Mouse (Mus musculus) cerebellum, adult 2 months (tissue): ENCODE data around the gene Fam160a2. TPM values are rescaled to one million over a fixed set of nuclear protein-coding genes. Genes with fewer than 3 reads are reported as not detected.

Experiments
- DNase-seq, 2 experiments: peaks; one replicate each; pipeline ENCODE4 v3.0.0; 2021
- H3K27ac ChIP-seq: fragments of 200-500 bp; 2 replicates; pipeline ENCODE4 v1.5.1; 2012; ENCODE audit warnings: low read length, control low read depth, inconsistent platforms; ENCODE audit not compliant: insufficient read depth
- H3K27me3 ChIP-seq: fragments of 200-500 bp; 2 replicates; pipeline ENCODE4 v1.6.1; 2012; ENCODE audit warnings: inconsistent platforms, mild to moderate bottlenecking, low read length, moderate library complexity; ENCODE audit not compliant: control insufficient read depth, insufficient read depth
- H3K4me1 ChIP-seq: fragments of 200-500 bp; 2 replicates; pipeline ENCODE4 v1.6.1; 2011; ENCODE audit warnings: low read length; ENCODE audit not compliant: control insufficient read depth, insufficient read depth
- H3K4me3 ChIP-seq: fragments of 200-500 bp; replicated peaks from 2 replicates; pipeline ENCODE3; 2011; ENCODE audit warnings: mild to moderate bottlenecking, low read depth, low read length, control low read depth; ENCODE audit not compliant: insufficient read depth
- CTCF ChIP-seq: fragments of 200-500 bp; IDR thresholded peaks from 2 replicates; pipeline ENCODE4 v1.5.1; 2011; ENCODE audit warnings: low read depth, mild to moderate bottlenecking, control low read depth, low read length, moderate library complexity, borderline replicate concordance; ENCODE audit not compliant: insufficient read depth
- POLR2A ChIP-seq: fragments of 200-500 bp; IDR thresholded peaks from 2 replicates; pipeline ENCODE4 v1.6.1; 2011; ENCODE audit warnings: low read length, control low read depth, borderline replicate concordance; ENCODE audit not compliant: insufficient read depth
- WGBS: fragments of 180-500 bp; shearing (Covaris S2); methylation state at CpG from one replicate; pipeline ENCODE4 v1.1.7; 2018; 5-methylcytosine and 5-hydroxymethylcytosine counted together
- polyA plus RNA-seq: library from polyadenylated mRNA; depleted of rRNA; stranded (reverse); fragments of >200 nt; gene quantifications from 2 replicates; pipeline ENCODE4 v1.2.3, GENCODE M21; 2012

Fam160a2 gene
- polyA plus RNA-seq, 1 experiment = 36.3 TPM

DNA sequence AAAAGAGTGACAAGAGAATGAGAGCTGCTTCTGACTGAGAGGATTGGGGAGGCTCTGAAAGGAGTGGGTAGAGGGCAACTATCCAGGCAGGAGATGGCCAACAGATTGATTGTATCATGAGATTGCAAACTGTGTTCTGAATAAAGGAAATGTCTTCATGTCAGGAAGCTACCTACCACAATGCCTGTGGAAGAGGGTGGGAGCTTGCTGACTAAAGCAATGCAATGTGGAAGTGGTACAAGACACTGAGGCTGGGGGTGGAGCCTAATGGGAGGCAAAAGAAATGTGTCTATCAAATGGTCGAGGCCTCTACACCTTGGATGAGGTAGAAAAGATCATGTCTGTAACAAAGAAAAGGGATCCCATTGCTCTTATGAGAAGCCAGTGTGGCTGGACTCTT lies 6.5 kb upstream of the Fam160a2 start:
- WGBS = 71% methylated on average over 1 of the region's 1 CpGs
- Histone ChIP-seq H3K27ac (no peak overlapping the region), H3K4me1 (no peaks in the 10 kb centered on the region), H3K27me3 (no peaks in the 10 kb centered on the region), H3K4me3 (no peak overlapping the region)
- no peak for TF ChIP-seq CTCF
- TF ChIP-seq POLR2A = no peak
- DNase-seq = no peak

DNA sequence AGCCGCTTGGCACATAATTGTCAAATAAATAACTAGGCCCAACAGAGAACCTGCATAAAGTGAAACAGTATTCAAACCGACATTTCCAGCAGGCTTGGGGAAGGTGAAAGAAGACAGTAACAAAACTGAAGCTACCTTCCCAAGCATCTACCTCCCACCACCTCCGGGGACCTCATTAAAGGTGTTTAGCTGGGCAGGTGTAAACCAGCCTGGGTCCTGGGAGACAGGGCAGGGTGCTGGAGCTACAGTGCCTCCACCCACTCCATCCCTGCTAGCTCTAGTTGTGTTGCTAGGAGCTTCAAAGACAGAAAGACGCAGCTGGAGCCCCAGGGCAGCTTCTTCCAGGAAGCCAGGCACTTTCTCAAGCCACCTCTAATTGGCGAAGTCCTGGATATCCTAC lies 4.4 kb upstream of the Fam160a2 start, which contains the start of gene Cnga4:
TSS of gene Cnga4 (plus strand) at position 301 of the 400 bp plus-strand sequence.
- no peak within 1 kb of the TSS for H3K4me3 ChIP-seq
- H3K27me3 ChIP-seq = no peaks in the 10 kb centered on the region
- no peak within 1 kb of the TSS for H3K27ac ChIP-seq
- WGBS = 81% methylated on average over 5 of the region's 5 CpGs
- TF ChIP-seq POLR2A = no peak
- TF ChIP-seq CTCF = no peak
- H3K4me1 ChIP-seq = no peaks in the 10 kb centered on the region
- no peak for DNase-seq

DNA sequence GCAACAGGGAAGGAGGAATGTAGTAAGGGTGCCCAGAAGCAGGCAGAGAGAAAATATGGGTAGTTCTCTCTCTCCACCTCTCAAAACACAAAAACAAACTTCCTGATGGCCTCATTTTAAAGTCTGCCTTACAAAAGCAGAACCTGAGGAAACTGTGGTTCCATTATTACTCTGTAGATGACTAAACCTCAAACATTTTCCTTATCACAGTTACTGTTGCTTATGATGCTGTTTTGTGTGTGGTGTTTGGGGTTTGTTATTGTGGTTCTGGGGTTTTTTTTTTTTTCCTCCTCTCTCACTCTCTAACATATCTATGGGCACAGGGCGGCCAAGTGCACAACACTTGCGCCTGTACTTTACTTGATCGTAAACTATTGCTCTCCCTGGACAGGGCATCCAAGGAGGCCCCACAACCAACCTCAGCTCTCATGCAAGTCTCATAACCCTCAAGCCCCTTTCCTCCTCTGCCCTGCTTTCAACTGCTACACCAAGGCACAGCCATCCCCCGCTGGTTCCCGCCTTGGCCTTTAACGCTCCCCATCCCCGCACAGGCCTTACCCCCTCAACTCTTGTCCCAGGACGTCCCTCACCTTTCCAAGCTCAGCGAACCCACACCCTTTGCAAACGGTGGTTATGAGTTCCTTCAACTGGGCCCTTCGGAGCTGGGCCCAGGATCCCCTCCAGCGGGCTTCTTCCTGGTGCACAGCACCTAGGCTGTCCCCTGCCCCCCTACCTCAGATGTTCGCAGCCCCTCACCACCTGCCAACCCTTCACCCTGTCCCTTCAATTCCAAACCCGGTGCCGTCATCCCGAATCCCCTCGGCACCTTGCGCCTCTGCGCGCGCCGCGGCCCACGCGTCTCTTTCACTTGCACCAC lies 558 bp downstream of the Fam160a2 start:
- Histone ChIP-seq H3K27me3 (no peaks in the 10 kb centered on the region), H3K27ac (peak overlapping the region; percentile 21), H3K4me3 (peak overlapping the region; percentile 65), H3K4me1 (peaks cover 6% of the 10 kb centered on the region; the same call in 1 of the 2 replicates)
- WGBS = under 1% methylated on average over 25 of the region's 25 CpGs
- TF ChIP-seq CTCF (no peak), POLR2A (no peak)
- DNase-seq = no peak

DNA sequence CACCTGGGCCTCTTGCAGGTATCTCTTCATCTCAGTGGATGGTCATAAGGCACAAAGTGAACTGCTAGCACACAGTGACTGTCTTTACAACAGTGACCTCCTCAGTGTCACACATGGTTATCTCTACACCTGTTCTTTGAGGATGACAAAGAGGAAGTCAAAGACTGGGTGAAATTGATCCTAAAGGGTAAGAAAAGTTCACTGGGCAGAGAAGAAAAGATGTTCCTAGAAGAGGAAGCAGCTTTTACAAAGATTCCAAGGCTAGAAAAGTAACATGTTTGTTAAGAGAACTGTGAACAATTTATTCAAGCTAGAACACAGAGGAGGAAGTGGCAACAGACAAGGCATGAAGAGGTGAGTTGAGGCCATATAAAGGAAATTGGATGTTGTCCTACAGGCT lies 3.7 kb downstream of the Fam160a2 start:
- no peak for TF ChIP-seq POLR2A
- TF ChIP-seq CTCF = no peak
- Histone ChIP-seq H3K4me1 (peaks cover 9% of the 10 kb centered on the region; the same call in 1 of the 2 replicates), H3K27me3 (no peaks in the 10 kb centered on the region), H3K4me3 (no peak overlapping the region), H3K27ac (no peak overlapping the region)
- DNase-seq = no peak

DNA sequence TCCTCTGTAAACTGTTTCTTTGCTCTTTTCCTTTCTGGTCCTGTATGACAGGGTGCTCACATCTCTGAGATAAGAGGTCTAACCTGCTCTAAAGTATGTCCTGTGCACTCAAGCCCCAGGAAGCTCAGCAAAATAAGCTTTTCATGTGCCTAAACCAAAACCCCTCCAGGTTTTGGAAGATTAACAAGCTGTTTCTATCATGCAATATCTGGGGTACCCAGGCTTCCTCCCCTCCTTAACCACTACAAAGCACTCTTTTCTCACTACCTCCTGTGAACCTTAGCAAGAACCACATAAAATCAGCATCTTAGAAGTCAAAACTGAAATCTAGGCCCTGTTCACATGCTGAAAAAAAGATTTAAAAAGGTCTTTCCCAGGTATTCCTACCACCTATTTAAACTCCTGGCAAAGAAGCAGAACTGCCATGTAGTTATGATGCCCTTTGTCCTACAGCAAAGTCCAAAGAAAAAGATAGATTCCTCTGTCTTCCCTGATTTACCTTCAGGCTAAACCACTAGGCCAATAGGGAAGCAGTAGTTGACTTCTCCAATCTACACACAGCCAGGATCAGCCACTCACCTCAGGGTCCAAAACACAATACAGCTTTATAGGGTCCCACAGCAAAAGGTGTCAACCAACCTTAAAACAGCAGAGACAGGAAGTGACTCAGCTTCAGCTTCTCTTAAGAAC lies 4.6 kb downstream of the Fam160a2 start:
- no peak for TF ChIP-seq CTCF
- TF ChIP-seq POLR2A = no peak
- H3K4me1 ChIP-seq = peaks cover 9% of the 10 kb centered on the region; the same call in 1 of the 2 replicates
- H3K4me3 ChIP-seq = no peak overlapping the region
- DNase-seq = no peak
- H3K27me3 ChIP-seq = no peaks in the 10 kb centered on the region
- H3K27ac ChIP-seq = peak overlapping the region; percentile 47; the same call in 1 of the 2 replicates

DNA sequence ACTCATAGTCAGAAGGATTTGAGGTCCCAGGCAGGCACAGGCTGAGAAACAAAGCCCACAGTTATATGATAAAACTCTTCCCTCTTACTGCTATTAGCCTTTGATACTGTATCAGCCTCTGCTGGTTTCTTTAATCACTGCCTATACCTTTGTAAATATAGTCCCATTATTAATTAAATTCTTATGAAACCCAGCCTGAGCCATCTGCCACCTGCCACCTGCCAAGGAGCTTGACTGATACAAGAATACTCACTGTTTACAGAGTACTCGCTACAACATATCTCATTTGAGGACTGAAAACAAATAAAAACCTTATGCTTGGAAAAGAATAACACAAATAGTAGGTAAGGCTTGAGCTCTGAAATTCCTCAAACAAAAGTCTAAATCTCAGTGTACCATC lies 5.2 kb downstream of the Fam160a2 start:
- Histone ChIP-seq H3K4me1 (peaks cover 9% of the 10 kb centered on the region; the same call in 1 of the 2 replicates), H3K27ac (no peak overlapping the region), H3K4me3 (no peak overlapping the region), H3K27me3 (no peaks in the 10 kb centered on the region)
- WGBS = 12% methylated on average over 1 of the region's 1 CpGs
- DNase-seq = peak; percentile 58 to 76
- no peak for TF ChIP-seq POLR2A
- no peak for TF ChIP-seq CTCF

DNA sequence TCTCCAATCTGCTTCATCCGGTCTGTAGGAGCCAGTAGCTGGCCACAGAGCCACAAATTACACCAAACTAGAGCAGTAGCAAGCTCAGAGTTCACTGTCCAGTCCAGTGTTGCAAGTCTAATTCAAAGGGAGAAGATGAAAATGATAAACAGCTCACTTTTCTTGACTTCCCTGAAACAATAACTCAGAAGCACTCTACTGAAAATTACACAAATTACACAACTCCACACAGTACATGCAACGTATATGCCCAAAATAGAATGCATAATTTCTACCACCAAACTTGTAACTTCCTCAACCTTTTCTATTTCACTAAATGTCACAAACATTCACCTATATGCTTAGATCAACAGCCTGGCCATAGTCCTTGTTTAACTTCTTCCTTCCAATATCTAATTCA lies 9.6 kb downstream of the Fam160a2 start:
- H3K4me3 ChIP-seq = no peak overlapping the region
- DNase-seq = peak in 1 of 2 experiments; percentile 24
- H3K4me1 ChIP-seq = peaks cover 9% of the 10 kb centered on the region; the same call in 1 of the 2 replicates
- no peak overlapping the region for H3K27ac ChIP-seq
- TF ChIP-seq CTCF = no peak
- TF ChIP-seq POLR2A = no peak
- WGBS = 61% methylated on average over 2 of the region's 2 CpGs
- H3K27me3 ChIP-seq = no peaks in the 10 kb centered on the region
